Mouse (Mus musculus) effector memory CD4-positive, alpha-beta T cell, adult 7 months (primary cell): ENCODE results near the gene Scamp1. TPM values are rescaled to one million over a fixed set of nuclear protein-coding genes. Genes with fewer than 3 reads are reported as not detected.

Source experiments
- polyA plus RNA-seq: library from polyadenylated mRNA; unstranded; fragments of 100-300 nt; shearing (Covaris generic); gene quantifications from one replicate; pipeline ENCODE4 v1.2.1, GENCODE M21; 2017

The Scamp1 gene
- 1.9 TPM for polyA plus RNA-seq

DNA sequence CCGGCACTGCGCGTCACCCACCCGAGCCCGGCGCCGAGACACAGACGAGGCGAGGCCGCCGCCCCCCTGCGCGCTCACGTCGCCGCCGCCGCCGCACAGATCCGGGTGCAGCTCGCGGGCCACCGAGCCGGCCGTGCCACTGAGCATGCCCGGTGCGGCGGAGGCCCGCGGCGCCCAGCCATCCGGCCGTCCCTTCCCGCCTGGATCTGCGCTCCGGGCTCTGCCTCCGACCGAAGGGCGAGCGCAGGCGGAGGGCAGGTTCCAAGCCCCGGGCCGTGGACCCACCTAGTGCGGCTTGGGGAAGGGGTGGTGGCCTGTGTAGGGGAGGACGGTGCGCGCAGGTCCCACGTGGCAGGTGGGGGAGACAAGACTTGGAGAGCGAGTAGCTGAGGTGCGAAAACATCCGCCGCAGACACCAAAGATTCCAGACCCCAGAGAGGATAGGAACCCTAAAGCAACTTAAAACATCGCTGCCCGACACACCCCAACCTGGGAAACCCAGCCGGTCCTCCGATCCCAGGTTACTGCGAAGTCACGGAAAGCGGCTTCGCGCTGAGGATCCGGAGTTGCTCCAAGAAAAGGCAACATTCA is at the start of gene Scamp1:
Scamp1 (minus strand) TSS at position 577 of the 591 bp plus-strand sequence.

Other genes with a start within 250 kb of the Scamp1 start
- gene Lhfpl2, start 228.1 kb downstream of the Scamp1 start, polyA plus RNA-seq: 0.30 TPM
- 60.2 TPM for gene Ap3b1, start 73.1 kb upstream of the Scamp1 start, polyA plus RNA-seq